Mouse (Mus musculus): ENCODE results near the gene Shank2. TPM values are rescaled to one million over a fixed set of nuclear protein-coding genes. Genes with fewer than 3 reads are reported as not detected.

Shank2 gene
- polyA plus RNA-seq, 1 experiment from 2014 or later: 6.8 TPM

DNA sequence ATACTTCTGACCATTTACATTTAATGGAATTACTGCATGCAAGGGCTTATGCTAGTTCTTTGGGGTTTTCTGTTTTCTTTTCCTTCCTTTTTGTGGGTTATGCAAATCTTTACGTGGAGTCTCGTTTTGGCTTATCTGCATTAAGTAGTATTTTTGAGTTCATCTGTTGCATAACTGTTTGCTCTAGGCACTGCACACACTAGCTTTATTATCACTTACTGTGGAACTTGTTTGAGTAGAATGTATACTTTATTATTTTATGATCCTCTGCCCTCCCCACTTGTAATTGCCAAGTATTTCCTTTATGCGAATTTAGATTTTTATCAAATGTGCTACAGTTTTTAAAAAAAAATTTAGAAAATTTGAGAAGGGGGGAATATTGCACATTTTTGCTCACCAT, 2.7 kb upstream of the Shank2 start:
- Histone ChIP-seq H3K4me2 (no peak overlapping the region), H3K4me3 (no peak overlapping the region), H3K9me3 (peaks cover 6% of the 10 kb centered on the region), H3K9ac (no peak overlapping the region), H3K36me3 (no peaks in the 10 kb centered on the region), H3K4me1 (replicated peaks) (no peaks in the 10 kb centered on the region), H3K27me3 (no peaks in the 10 kb centered on the region), H3K27ac (no peak overlapping the region)
- ATAC-seq (ENCODE audit: low FRiP score): no peak
- WGBS: 90% methylated on average over 3 of the region's 3 CpGs

DNA sequence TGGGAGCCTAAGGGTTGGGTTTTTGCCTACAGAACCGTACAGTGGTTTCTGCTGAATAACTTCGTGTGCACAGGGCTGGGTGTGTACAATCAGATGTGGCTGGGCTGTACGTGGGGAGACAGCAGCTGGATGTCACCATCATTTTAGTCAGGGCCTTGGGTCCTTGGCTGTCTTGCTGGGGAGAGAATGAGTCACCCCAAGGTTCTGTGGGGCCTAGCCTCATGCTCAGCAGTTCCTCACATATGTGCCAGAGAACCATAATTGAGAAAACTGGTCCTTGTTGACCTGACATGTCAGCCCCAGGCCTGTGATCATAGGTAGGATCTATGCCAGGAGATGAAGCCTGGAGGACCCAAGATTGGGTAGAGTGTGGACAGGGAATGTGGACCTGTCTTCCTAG, 1.7 kb downstream of the Shank2 start:
- Histone ChIP-seq H3K36me3 (no peaks in the 10 kb centered on the region), H3K4me1 (replicated peaks) (no peaks in the 10 kb centered on the region), H3K9ac (no peak overlapping the region), H3K4me2 (no peak overlapping the region), H3K9me3 (no peaks in the 10 kb centered on the region), H3K4me3 (no peak overlapping the region), H3K27ac (no peak overlapping the region), H3K27me3 (no peaks in the 10 kb centered on the region)
- ATAC-seq (ENCODE audit: low FRiP score): no peak
- WGBS: 91% methylated on average over 3 of the region's 3 CpGs

DNA sequence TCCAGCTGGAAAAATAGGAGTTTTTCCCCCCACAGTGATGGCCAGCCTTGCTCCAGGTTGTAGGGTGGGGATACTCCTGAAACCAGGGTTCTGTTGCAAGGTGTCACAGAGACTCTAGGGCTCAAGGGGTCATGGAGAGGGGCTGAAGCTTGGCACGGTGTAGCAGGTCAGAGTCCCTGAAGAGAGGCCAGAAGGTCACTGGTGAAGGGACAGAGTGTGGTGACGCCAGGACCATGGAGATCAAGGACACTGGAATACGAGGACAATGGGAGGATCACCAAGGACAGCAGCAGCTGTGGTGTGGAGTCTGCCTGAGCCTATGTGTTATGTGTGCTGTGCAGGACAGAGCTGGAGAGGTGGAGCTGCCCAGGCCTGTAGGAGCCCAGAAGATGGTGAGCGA, 6.4 kb downstream of the Shank2 start:
- no peak overlapping the region for H3K27ac ChIP-seq
- H3K36me3 ChIP-seq: no peaks in the 10 kb centered on the region
- H3K9me3 ChIP-seq: no peaks in the 10 kb centered on the region
- H3K4me2 ChIP-seq: no peak overlapping the region
- WGBS: 80% methylated on average over 4 of the region's 4 CpGs
- no peak overlapping the region for H3K9ac ChIP-seq
- ATAC-seq (ENCODE audit: low FRiP score): no peak
- H3K27me3 ChIP-seq: no peaks in the 10 kb centered on the region
- H3K4me1 ChIP-seq (replicated peaks): no peaks in the 10 kb centered on the region
- H3K4me3 ChIP-seq: no peak overlapping the region

DNA sequence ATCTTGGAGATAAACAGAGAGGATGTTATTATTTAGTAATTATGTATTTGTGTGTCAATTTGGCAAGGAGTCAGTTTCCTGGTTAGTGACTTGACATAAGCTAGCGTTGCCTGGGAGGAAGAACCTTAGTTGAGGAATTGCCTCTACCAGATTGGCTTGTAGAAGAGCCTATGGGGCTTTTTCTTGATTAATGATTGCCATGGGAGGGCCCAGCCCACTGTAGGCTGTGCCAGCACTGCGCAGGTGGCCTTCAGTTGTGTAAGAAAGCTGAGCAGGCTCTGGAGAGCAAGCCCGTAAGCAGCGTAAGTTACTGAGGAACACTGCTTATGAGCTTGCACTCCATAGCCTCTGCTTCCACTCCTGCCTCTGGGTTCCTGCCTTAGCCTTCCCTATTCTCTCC, 7.3 kb downstream of the Shank2 start:
- Histone ChIP-seq H3K27me3 (no peaks in the 10 kb centered on the region), H3K4me2 (no peak overlapping the region), H3K4me1 (replicated peaks) (no peaks in the 10 kb centered on the region), H3K36me3 (no peaks in the 10 kb centered on the region), H3K4me3 (no peak overlapping the region), H3K9me3 (no peaks in the 10 kb centered on the region), H3K27ac (no peak overlapping the region), H3K9ac (no peak overlapping the region)
- ATAC-seq (ENCODE audit: low FRiP score): no peak
- WGBS: 70% methylated on average over 4 of the region's 4 CpGs

DNA sequence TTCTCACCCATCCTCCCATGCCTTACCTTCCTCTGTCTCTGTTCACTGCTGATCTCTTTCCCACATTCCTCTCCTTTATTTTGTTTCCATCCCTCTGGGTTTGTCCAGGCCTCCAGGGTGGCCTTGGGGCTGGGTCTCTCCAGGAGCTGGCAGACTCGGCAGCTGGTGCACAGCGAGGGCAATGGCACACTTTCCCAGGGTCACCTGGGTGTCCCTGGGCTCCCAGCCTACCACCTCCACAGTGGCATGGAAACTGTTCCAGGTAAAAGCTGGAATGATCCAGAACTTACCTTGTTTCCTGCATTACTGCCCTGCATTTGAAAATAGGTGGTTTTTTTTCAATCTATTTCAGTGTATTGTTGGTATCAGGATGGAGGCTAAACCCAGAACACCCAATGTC, 12.8 kb downstream of the Shank2 start:
- WGBS: 75% methylated on average over 2 of the region's 2 CpGs
- ATAC-seq (ENCODE audit: low FRiP score): no peak
- no peaks in the 10 kb centered on the region for H3K4me1 ChIP-seq (replicated peaks)
- H3K27me3 ChIP-seq: no peaks in the 10 kb centered on the region
- no peak overlapping the region for H3K4me2 ChIP-seq
- H3K9me3 ChIP-seq: no peaks in the 10 kb centered on the region
- H3K4me3 ChIP-seq: no peak overlapping the region
- no peak overlapping the region for H3K9ac ChIP-seq
- H3K27ac ChIP-seq: no peak overlapping the region
- no peaks in the 10 kb centered on the region for H3K36me3 ChIP-seq

DNA sequence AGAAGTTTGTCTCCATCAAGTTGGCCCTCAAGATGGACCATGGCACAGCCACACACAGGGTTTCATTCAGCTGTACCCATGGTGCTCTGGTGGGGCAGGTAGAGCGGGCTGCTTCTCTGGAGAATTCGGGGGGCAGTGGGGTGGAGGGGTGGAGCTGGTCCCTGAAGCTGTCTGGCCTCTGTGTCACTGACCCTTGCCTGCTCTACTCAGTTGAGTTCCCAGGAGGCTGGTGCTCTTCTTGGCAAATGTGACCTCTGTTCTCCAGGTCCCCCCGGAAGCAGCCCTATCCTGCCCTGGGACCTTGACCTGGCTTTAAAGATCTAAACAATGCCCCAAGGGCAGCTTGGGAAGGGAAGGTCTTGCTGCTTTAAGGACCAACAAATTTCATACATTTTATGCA, 20.1 kb downstream of the Shank2 start:
- no peaks in the 10 kb centered on the region for H3K36me3 ChIP-seq
- H3K9ac ChIP-seq: no peak overlapping the region
- WGBS: 83% methylated on average over 3 of the region's 3 CpGs
- no peak for ATAC-seq (ENCODE audit: low FRiP score)
- no peaks in the 10 kb centered on the region for H3K9me3 ChIP-seq
- H3K4me1 ChIP-seq (replicated peaks): no peaks in the 10 kb centered on the region
- no peak overlapping the region for H3K27ac ChIP-seq
- no peak overlapping the region for H3K4me2 ChIP-seq
- H3K27me3 ChIP-seq: no peaks in the 10 kb centered on the region
- H3K4me3 ChIP-seq: no peak overlapping the region

DNA sequence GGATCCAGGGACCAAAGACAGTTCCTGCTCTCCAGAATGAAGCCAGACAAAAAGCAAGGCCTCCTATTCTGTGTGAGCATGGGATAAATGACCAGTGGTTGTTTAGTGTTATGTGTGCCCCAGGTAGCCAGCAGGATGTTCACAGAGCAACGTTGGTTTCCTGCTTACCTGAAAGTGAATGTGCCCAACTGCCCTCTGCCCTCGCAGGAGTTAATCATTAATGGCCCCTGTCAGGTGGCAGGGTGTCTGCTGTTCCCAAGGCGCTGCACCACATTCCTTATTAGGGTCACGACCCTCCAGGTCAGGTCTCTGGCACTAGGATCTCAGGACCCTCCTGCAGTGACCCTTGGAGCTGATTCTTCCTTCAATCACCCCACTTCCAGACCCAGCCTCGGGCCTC, 21.0 kb downstream of the Shank2 start:
- 35% methylated on average over 5 of the region's 5 CpGs for WGBS
- no peak overlapping the region for H3K4me2 ChIP-seq
- H3K27me3 ChIP-seq: no peaks in the 10 kb centered on the region
- H3K4me1 ChIP-seq (replicated peaks): no peaks in the 10 kb centered on the region
- H3K9me3 ChIP-seq: no peaks in the 10 kb centered on the region
- H3K4me3 ChIP-seq: no peak overlapping the region
- no peak overlapping the region for H3K27ac ChIP-seq
- no peaks in the 10 kb centered on the region for H3K36me3 ChIP-seq
- no peak for ATAC-seq (ENCODE audit: low FRiP score)
- no peak overlapping the region for H3K9ac ChIP-seq

DNA sequence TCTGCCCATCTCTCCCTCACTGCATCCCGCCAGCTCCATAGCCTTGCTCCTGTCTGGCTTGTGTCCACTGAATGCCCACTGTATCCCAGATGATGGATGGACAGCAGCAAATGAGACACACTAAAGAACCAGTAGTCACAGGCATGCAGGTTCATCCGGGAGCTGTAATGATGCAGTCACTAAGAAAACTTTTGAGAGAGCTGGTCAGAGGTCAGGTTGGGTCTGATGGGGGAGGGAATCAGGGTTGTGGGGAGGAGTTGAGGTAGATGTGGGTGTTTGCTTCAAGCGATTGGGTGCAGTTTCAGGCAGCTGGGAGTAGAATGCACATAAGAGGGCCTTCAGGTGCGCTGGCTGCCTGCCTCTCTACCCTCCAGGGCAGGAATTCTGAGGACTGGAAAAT, 21.8 kb downstream of the Shank2 start:
- Histone ChIP-seq H3K27ac (no peak overlapping the region), H3K4me2 (no peak overlapping the region), H3K27me3 (no peaks in the 10 kb centered on the region), H3K9me3 (no peaks in the 10 kb centered on the region), H3K4me3 (no peak overlapping the region), H3K9ac (no peak overlapping the region), H3K4me1 (replicated peaks) (no peaks in the 10 kb centered on the region), H3K36me3 (no peaks in the 10 kb centered on the region)
- 62% methylated on average over 4 of the region's 4 CpGs for WGBS
- ATAC-seq (ENCODE audit: low FRiP score): no peak

DNA sequence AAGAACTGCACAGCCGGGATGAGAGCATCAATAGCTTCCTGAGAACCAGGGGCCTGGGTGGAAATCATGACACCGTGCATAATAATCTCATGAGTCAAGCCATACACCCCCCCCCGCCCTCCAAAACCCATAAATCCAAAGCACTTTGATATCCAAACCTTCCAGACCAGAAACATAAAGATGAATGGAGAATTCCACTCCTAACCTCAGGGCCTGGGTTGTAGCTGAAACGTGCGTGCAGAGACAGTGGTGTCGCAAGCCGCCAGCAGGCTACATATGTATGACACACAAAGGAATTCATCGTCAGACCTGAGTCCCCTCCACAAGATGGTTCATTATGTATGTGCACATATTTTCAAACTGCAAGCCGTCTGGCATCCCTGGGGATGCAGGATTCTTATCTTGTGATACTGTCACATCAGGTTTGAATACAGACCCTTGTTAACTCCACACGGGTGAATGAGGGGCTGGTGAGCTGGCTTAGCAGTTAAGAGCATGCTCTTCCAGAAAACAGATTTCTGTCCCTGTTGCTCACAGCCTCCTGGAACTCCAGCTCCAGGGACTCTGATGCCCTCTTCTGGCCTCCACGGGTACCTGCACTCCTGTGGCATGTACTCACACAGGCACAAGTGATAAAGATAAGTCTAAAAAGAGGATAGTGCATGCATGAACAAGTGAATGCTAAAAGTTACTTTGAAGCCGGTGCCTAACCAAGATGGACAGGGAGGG, 24.5 kb downstream of the Shank2 start:
- H3K9ac ChIP-seq: no peak overlapping the region
- no peaks in the 10 kb centered on the region for H3K9me3 ChIP-seq
- H3K27ac ChIP-seq: no peak overlapping the region
- H3K4me2 ChIP-seq: no peak overlapping the region
- no peak overlapping the region for H3K4me3 ChIP-seq
- no peaks in the 10 kb centered on the region for H3K4me1 ChIP-seq (replicated peaks)
- H3K36me3 ChIP-seq: no peaks in the 10 kb centered on the region
- WGBS: 85% methylated on average over 12 of the region's 12 CpGs
- H3K27me3 ChIP-seq: no peaks in the 10 kb centered on the region
- no peak for ATAC-seq (ENCODE audit: low FRiP score)

DNA sequence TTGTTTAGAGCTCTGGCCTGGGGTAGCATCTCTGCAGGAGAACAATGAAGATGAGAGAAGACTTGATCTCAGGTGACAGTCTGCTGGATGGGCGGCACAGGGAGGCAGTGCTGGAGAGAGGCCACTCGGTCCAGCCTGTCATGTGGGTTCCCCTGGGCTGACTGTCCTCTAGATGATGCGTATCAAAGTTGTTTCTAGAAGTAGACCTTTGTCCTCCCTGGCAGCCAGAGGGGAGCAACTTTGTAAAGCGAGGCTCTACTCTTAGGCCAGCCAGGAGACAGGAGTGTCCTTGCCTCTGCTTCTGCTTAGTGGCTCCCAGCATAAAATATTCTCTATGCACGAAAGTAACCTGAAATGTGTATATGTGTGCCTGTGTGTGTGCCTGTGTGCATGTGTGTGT, 27.5 kb downstream of the Shank2 start:
- no peak overlapping the region for H3K4me3 ChIP-seq
- no peaks in the 10 kb centered on the region for H3K27me3 ChIP-seq
- H3K36me3 ChIP-seq: no peaks in the 10 kb centered on the region
- no peaks in the 10 kb centered on the region for H3K9me3 ChIP-seq
- no peaks in the 10 kb centered on the region for H3K4me1 ChIP-seq (replicated peaks)
- no peak overlapping the region for H3K27ac ChIP-seq
- H3K4me2 ChIP-seq: no peak overlapping the region
- ATAC-seq (ENCODE audit: low FRiP score): no peak
- H3K9ac ChIP-seq: no peak overlapping the region
- 55% methylated on average over 5 of the region's 5 CpGs for WGBS

DNA sequence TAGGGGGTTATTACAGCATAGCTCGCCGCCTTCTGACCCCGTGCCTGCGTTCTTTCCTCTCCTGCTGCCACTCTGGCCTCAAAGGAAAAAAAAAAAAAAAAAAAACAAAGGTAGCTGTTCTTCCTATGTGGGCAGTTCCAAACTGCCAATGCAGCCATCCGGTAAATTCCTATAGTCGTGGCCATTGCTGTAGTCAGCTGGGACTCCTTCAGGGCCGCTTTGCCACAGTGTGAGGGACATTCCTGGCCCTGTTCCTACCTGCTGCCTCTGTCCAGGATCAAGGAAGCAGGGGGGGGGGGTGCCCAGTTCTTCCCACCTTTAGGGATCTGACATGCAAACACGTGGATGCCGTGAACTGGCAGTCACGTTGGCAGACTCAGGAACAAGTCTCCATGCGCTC, 29.1 kb downstream of the Shank2 start:
- Histone ChIP-seq H3K4me1 (replicated peaks) (no peaks in the 10 kb centered on the region), H3K27ac (no peak overlapping the region), H3K9ac (no peak overlapping the region), H3K36me3 (no peaks in the 10 kb centered on the region), H3K27me3 (no peaks in the 10 kb centered on the region), H3K4me2 (no peak overlapping the region), H3K9me3 (no peaks in the 10 kb centered on the region), H3K4me3 (no peak overlapping the region)
- 63% methylated on average over 11 of the region's 11 CpGs for WGBS
- ATAC-seq (ENCODE audit: low FRiP score): no peak

DNA sequence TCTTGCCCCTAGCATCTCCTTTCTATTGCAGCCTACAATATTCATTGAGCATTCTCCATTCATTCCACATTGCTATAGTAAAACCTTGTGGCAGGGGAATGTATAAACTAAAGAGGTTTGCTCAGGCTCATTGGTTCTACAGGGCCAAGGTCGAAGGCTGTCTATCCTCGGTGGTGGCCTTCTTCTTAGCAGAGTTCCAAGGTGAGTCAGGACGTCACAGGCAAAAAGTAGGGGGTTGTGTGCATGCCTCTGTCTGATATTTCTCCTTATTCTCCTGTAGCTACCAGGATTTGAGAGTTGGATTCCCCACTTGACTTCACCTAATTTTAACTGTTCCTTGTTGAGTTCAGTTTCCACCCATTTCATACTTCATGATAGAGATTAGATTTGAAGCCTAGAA, 29.9 kb downstream of the Shank2 start:
- no peak overlapping the region for H3K4me3 ChIP-seq
- H3K36me3 ChIP-seq: no peaks in the 10 kb centered on the region
- no peak for ATAC-seq (ENCODE audit: low FRiP score)
- H3K9me3 ChIP-seq: no peaks in the 10 kb centered on the region
- no peak overlapping the region for H3K4me2 ChIP-seq
- H3K9ac ChIP-seq: no peak overlapping the region
- H3K27me3 ChIP-seq: no peaks in the 10 kb centered on the region
- WGBS: 95% methylated on average over 3 of the region's 3 CpGs
- H3K4me1 ChIP-seq (replicated peaks): no peaks in the 10 kb centered on the region
- no peak overlapping the region for H3K27ac ChIP-seq

DNA sequence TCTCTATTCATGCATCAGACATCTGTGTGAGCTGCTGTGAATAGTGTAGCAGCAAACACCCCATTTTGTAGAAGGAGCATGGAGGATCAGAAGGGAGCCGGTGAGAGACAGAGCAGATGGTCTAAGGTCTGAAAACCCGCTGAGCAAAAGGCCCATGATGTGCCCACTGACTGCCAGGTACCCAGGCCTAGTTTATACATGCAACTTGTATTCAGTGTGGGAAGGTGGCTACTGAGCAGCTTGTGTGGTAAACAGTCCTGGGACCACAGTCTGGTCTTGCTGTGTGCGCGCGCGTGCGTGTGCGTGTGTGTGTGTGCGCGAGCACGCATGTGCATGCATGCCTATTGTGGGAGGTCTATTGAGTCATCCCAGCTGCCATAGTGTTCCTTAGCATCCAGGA, 35.8 kb downstream of the Shank2 start:
- Histone ChIP-seq H3K9me3 (no peaks in the 10 kb centered on the region), H3K4me1 (replicated peaks) (peaks cover 22% of the 10 kb centered on the region), H3K4me3 (no peak overlapping the region), H3K27ac (peak overlapping the region; percentile 77), H3K9ac (no peak overlapping the region), H3K4me2 (no peak overlapping the region), H3K27me3 (no peaks in the 10 kb centered on the region), H3K36me3 (no peaks in the 10 kb centered on the region)
- ATAC-seq (ENCODE audit: low FRiP score): 0 out of 2 replicates have a peak, but pooled peaks have one; percentile 9
- WGBS: 92% methylated on average over 11 of the region's 11 CpGs
